Mouse (Mus musculus): ENCODE measurements at regions not wholly inside any gene's neighbourhood (a gene's known extent, or its start where the extent isn't known, plus 50 kb on each side); places are given as distances from the start of the nearest gene placed in this dataset.

DNA sequence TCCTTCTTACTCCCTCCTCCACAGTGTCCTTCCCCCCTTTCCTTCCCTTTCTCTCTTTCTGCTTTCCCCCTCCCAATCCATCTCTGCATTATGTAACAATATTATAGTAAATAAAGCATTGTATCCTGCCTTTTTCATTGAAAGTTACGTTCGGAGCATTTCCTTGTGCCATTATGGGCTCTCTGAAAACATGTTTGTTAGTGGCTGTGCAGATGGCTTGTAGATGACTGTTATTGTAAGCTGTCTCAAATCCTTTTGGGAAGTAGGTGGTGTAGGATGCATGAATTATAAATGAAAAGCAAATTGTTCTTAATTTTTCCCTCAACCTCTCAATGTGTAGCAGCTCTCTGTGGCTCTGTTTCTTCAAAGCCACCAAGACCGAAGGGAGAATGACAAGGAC, 66.0 kb upstream of the Gpr139 start:
- DNase-seq (ENCODE audit: low read depth, low spot score), result peak; percentile 18

DNA sequence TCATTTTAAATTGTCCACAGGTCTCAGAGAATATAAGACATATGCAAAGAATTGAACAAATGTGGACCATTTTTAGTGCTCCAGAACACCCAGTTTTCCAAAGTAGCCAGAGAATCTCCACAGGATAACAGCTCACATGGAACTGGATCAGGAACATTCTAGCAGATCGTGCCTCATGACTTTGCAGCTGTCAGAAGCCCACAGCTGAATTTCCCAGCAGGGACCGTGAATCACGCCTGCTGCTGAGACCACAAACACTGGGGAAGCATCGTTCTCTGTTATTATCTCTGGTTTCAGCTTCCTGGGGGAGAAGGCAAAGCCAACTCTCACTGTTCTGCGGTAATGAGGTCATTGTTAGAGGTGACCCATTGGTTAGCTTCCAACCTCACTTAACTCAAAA, 60.4 kb upstream of the Gpr139 start:
- peak; percentile 17 for DNase-seq (ENCODE audit: low read depth, low spot score)

DNA sequence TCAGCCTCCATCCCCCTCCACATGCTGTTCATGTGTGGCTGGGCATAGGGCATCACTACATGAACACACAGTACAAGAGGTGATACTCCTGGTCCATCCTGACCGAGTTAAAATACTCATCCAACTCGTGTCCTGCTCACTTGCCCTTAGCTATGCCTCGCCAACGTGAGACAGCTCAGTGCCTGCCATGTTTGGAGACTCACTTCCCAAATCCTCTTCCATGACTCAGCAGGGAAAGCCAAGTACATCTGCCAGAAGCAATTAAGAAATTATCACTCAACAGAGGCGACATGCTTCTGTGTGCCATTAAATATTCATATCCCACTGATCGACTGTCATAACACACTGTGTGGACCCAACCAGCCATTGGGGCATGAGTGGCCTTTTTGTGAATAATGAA, 51.9 kb upstream of the Gpr139 start:
- no peak for DNase-seq (ENCODE audit: low read depth, low spot score)

Measured in telencephalon, adult 2 months (tissue).